Mouse (Mus musculus) hindbrain, embryonic 14.5 days (tissue): Measurements from ENCODE around the gene Creld1. TPM values are rescaled to one million over a fixed set of nuclear protein-coding genes. Genes with fewer than 3 reads are reported as not detected.

ENCODE experiments used
- ATAC-seq: fragments of 200-750 bp; cut with Nextera tagmentation; 2 replicates; pipeline ENCODE4 v1.8.0; 2017; ENCODE audit warnings: moderate number of reproducible peaks, mild to moderate bottlenecking, moderate TSS enrichment, moderate library complexity; ENCODE audit not compliant: low FRiP score
- DNase-seq: peaks from one replicate; pipeline ENCODE4 v3.0.0-alpha.2; 2015; ENCODE audit warnings: low spot score
- H3K27ac ChIP-seq: fragments of 300-500 bp; sonication (generic); 2 replicates; pipeline ENCODE4 v1.5.1; 2014; ENCODE audit warnings: mild to moderate bottlenecking, moderate library complexity
- H3K27me3 ChIP-seq: fragments of 300-500 bp; sonication (generic); 2 replicates; pipeline ENCODE4 v1.6.1; 2014; ENCODE audit warnings: mild to moderate bottlenecking, low read length, mixed read lengths; ENCODE audit not compliant: control insufficient read depth, insufficient read depth
- H3K36me3 ChIP-seq: fragments of 300-500 bp; sonication (generic); replicated peaks from 2 replicates; pipeline ENCODE4 v1.6.1; 2014; ENCODE audit not compliant: control insufficient read depth, insufficient read depth
- H3K4me1 ChIP-seq: fragments of 300-500 bp; sonication (generic); replicated peaks from 2 replicates; pipeline ENCODE4 v1.6.1; 2014; ENCODE audit warnings: antibody characterized with exemption, low read length, mixed read lengths; ENCODE audit not compliant: control insufficient read depth, insufficient read depth
- H3K4me2 ChIP-seq: fragments of 300-500 bp; sonication (generic); replicated peaks from 2 replicates; pipeline ENCODE4 v1.6.1; 2014; ENCODE audit warnings: mild to moderate bottlenecking, moderate library complexity
- H3K4me3 ChIP-seq: fragments of 300-500 bp; sonication (generic); replicated peaks from 2 replicates; pipeline ENCODE4 v1.5.1; 2014; ENCODE audit warnings: mild to moderate bottlenecking, low read length
- H3K9ac ChIP-seq: fragments of 300-500 bp; sonication (generic); 2 replicates; pipeline ENCODE4 v1.6.1; 2014
- H3K9me3 ChIP-seq: fragments of 300-500 bp; sonication (generic); 2 replicates; pipeline ENCODE4 v1.6.1; 2016; ENCODE audit warnings: low read length; ENCODE audit not compliant: control insufficient read depth
- WGBS: fragments of 180-500 bp; shearing (Covaris S2); extraction: QIAGEN DNeasy Blood & Tissue Kit; methylation state at CpG from one replicate; pipeline ENCODE4 v1.1.7; 2014; 5-methylcytosine and 5-hydroxymethylcytosine counted together
- polyA plus RNA-seq: library from polyadenylated mRNA; unstranded; fragments of >200 nt; fragmentation: Nextera tagmentation; extraction: Ambion mirVana; gene quantifications from 2 replicates; pipeline ENCODE4 v1.2.1, GENCODE M21; 2014

The Creld1 gene
- polyA plus RNA-seq, 1 experiment from 2014 or later = 61.5 TPM

DNA sequence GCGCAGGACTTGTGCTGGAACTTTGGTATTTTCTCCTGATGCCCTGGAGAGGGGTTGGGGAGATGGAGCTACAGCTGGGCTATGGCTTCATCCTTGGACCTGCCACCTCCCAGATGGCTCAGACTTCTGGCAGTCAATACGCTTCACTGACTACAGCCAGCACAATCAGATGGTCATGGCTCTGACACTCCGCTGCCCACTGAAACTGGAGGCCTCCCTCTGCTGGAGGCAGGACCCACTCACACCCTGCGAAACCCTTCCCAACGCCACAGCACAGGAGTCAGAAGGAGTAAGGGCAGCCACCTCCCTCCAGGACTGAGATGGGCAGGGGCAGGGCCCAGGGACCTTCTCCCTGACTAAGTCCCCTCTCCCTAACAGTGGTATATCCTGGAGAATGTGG lies 17.5 kb upstream of the Creld1 start:
- H3K9ac ChIP-seq = no peak overlapping the region
- 56% methylated on average over 5 of the region's 5 CpGs for WGBS
- no peak for ATAC-seq

DNA sequence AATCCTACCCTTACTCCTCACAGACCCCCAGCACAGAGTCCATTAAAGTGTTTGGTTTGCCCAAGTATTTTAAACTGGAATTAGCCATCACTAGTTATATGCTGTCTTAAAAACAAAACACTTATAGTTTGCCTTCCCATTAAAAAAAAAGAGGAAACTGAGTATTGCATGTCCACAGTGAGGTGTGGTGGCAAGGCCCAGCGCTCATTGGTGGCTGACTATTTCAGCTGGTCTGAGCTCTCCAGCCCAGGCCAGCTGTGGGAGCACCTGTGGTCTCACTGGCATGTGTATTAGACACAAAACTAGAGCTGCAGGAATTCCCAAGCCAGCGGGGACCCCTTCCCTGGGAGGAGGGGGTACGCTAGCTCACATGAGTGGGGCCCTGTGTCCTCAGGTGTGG lies 14.6 kb upstream of the Creld1 start:
- WGBS = 71% methylated on average over 3 of the region's 3 CpGs
- no peaks in the 10 kb centered on the region for H3K9me3 ChIP-seq
- no peak overlapping the region; the same call in 1 of the 2 replicates for H3K9ac ChIP-seq
- H3K4me2 ChIP-seq = no peak overlapping the region
- H3K4me1 ChIP-seq = peaks cover 7% of the 10 kb centered on the region; the same call in 1 of the 2 replicates
- H3K27me3 ChIP-seq = peaks cover 23% of the 10 kb centered on the region; the same call in 1 of the 2 replicates
- H3K4me3 ChIP-seq = no peak overlapping the region
- ATAC-seq (0 out of 2 replicates have a peak, but pooled peaks have one; percentile 7), DNase-seq (no peak)
- no peak overlapping the region for H3K27ac ChIP-seq
- no peaks in the 10 kb centered on the region for H3K36me3 ChIP-seq

More for the DNA sequence above, 17.5 kb upstream of the Creld1 start:
- H3K36me3 ChIP-seq = no peaks in the 10 kb centered on the region
- no peaks in the 10 kb centered on the region for H3K9me3 ChIP-seq
- H3K4me3 ChIP-seq = no peak overlapping the region
- H3K27me3 ChIP-seq = peaks cover 17% of the 10 kb centered on the region; the same call in 1 of the 2 replicates
- no peak for DNase-seq
- peaks cover 7% of the 10 kb centered on the region; the same call in 1 of the 2 replicates for H3K4me1 ChIP-seq
- H3K27ac ChIP-seq = no peak overlapping the region
- no peak overlapping the region for H3K4me2 ChIP-seq

DNA sequence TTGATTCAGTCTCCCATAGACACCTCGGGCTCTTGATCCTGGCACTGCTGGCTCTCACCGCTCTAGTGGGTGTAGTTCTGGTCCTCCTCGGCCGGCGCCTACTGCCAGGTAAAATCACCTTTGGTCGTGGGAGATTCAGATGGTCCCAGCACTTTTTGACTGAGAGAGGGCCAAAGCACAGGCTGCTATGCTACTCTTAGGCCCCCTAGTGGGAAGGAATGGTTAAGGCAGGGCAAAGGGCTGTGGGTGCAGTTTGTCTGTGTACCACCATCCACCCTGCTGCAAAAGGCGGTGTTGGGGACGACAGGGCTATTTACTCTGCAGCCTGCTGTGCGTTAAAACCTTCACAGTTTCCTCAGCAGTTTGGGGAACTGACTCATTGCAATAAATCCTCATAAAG lies 14.1 kb upstream of the Creld1 start:
- Histone ChIP-seq H3K36me3 (no peaks in the 10 kb centered on the region), H3K27ac (no peak overlapping the region), H3K4me3 (peak overlapping the region; percentile 31), H3K27me3 (peaks cover 23% of the 10 kb centered on the region; the same call in 1 of the 2 replicates), H3K4me1 (peaks cover 7% of the 10 kb centered on the region; the same call in 1 of the 2 replicates), H3K9me3 (no peaks in the 10 kb centered on the region), H3K9ac (no peak overlapping the region; the same call in 1 of the 2 replicates), H3K4me2 (peak overlapping the region; percentile 55)
- ATAC-seq = peak; percentile 74; the same call in 1 of the 2 replicates
- 10% methylated on average over 9 of the region's 9 CpGs for WGBS
- DNase-seq = peak; percentile 74

DNA sequence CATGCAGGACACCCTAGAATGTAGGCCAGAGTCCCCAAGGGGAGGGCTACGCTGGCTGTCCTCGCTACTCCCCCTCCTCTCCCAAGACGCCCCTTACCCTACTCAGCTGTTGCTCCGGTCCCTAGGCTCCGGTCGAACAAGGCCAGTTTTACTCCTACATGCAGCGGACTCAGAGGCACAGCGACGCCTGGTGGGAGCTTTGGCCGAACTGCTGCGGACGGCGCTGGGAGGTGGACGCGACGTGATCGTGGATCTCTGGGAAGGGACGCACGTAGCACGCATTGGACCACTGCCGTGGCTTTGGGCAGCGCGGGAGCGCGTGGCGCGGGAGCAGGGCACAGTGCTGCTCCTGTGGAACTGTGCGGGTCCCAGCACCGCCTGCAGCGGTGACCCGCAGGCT lies 13.7 kb upstream of the Creld1 start:
- WGBS = 1% methylated on average over 27 of the region's 31 CpGs

DNA sequence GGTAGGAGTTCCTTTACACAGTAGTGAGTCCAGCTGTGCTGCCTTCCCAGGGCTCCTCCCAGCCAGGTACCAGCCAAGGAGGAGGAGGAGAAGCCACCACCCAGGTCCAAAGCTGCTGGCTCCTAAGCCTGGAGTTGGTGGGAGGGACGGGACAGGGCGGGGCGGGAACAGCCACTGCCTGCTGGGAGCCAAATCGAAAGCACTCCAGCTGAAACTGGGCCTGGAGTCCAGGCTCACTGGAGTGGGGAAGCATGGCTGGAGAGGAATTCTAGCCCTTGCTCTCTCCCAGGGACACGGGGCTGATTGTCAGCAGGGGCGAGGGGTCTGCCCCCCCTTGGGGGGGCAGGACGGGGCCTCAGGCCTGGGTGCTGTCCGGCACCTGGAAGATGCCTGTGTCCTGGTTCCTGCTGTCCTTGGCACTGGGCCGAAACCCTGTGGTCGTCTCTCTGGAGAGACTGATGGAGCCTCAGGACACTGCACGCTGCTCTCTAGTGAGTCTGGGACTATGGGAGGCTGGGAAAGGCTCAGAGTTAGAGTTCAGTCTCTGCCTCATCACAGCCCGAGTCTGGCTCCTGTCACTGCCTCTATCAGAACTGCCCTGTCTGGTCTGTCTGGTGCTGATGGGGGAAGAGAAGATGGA lies 11.7 kb upstream of the Creld1 start, which contains the start of gene Il17rc:
Gene Il17rc (plus strand): TSS at position 131 of the 640 bp plus-strand sequence.
- peaks cover 23% of the 10 kb centered on the region; the same call in 1 of the 2 replicates for H3K27me3 ChIP-seq
- H3K36me3 ChIP-seq = no peaks in the 10 kb centered on the region
- ATAC-seq (no peak), DNase-seq (no peak)
- H3K4me2 ChIP-seq = peak within 1 kb of the TSS; percentile 20; the same call in 1 of the 2 replicates
- no peak within 1 kb of the TSS; the same call in 1 of the 2 replicates for H3K9ac ChIP-seq
- H3K9me3 ChIP-seq = no peaks in the 10 kb centered on the region
- H3K27ac ChIP-seq = no peak within 1 kb of the TSS
- H3K4me3 ChIP-seq = no peak within 1 kb of the TSS
- WGBS = 17% methylated on average over 12 of the region's 12 CpGs
- H3K4me1 ChIP-seq = peaks cover 7% of the 10 kb centered on the region; the same call in 1 of the 2 replicates

More for the DNA sequence above, 13.7 kb upstream of the Creld1 start:
- H3K27me3 ChIP-seq = peaks cover 23% of the 10 kb centered on the region; the same call in 1 of the 2 replicates
- H3K9me3 ChIP-seq = no peaks in the 10 kb centered on the region
- H3K9ac ChIP-seq = peak overlapping the region; percentile 28; the same call in 1 of the 2 replicates
- no peaks in the 10 kb centered on the region for H3K36me3 ChIP-seq
- H3K27ac ChIP-seq = no peak overlapping the region
- H3K4me3 ChIP-seq = peak overlapping the region; percentile 31
- H3K4me1 ChIP-seq = peaks cover 7% of the 10 kb centered on the region; the same call in 1 of the 2 replicates
- peak; percentile 60; the same call in 1 of the 2 replicates for ATAC-seq
- peak overlapping the region; percentile 55 for H3K4me2 ChIP-seq
- DNase-seq = peak; percentile 74

DNA sequence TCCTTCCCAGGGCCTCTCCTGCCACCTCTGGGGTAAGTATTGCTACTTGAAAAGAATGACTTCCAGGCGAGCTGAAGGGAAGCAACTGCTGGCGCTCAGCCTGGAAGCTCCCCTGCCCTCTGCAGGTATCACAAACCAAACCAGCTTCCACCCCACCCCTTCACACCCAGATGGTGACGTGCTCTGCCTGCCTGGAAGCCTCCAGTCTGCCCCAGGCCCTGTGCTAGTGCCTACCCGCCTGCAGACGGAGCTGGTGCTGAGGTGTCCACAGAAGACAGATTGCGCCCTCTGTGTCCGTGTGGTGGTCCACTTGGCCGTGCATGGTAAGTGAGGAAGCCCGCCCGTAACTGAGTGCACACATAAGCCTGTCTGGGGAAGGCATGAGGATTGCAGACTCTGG lies 11.0 kb upstream of the Creld1 start:
- no peak for DNase-seq
- no peak overlapping the region for H3K9ac ChIP-seq
- peaks cover 7% of the 10 kb centered on the region; the same call in 1 of the 2 replicates for H3K4me1 ChIP-seq
- no peak overlapping the region for H3K27ac ChIP-seq
- H3K4me3 ChIP-seq = no peak overlapping the region
- ATAC-seq = no peak
- 60% methylated on average over 10 of the region's 10 CpGs for WGBS
- peaks cover 23% of the 10 kb centered on the region; the same call in 1 of the 2 replicates for H3K27me3 ChIP-seq
- H3K4me2 ChIP-seq = no peak overlapping the region
- no peaks in the 10 kb centered on the region for H3K36me3 ChIP-seq
- H3K9me3 ChIP-seq = no peaks in the 10 kb centered on the region

DNA sequence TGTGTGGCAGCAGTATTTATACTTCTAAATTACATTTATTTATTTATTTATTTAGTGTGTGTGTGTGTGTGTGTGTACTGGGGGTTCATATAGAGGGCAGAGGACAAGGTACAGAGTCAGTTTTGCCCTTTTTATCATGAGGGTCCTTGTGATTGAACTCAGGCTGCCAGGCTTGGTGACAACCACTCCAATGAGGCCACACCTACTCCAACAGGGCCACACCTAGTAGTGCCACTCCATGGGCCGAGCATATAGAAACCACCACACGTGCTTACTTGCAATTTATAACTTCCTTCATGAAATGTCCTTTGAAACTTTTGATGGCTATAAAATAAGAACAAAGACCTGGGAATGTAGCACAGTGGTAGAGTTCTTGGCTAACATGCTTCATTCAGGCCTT lies 9.9 kb upstream of the Creld1 start:
- Histone ChIP-seq H3K4me2 (no peak overlapping the region), H3K27ac (no peak overlapping the region), H3K4me1 (peaks cover 7% of the 10 kb centered on the region; the same call in 1 of the 2 replicates), H3K9ac (no peak overlapping the region), H3K36me3 (no peaks in the 10 kb centered on the region), H3K4me3 (no peak overlapping the region), H3K27me3 (peaks cover 20% of the 10 kb centered on the region; the same call in 1 of the 2 replicates), H3K9me3 (no peaks in the 10 kb centered on the region)
- 74% methylated on average over 2 of the region's 2 CpGs for WGBS
- DNase-seq = no peak
- ATAC-seq = no peak

DNA sequence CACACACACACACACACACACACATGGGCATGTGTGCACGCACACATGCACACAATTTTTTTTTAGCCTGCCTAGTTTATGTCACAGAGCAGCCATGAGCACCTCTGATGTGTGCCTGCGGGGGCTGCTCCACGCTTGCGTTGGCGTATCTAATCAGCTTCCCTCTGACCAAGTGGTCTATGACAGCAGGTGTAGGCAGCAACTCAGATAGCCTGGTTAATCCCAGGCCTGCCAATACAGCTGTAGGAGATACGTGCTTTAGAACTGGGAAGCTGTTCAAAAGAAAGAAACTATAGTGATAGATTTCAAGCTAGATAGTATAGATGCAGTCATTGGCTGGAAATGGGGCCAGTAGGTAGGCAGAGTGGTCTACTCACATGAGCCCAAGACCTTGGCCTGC lies 9.4 kb upstream of the Creld1 start:
- H3K36me3 ChIP-seq = no peaks in the 10 kb centered on the region
- no peak overlapping the region for H3K4me2 ChIP-seq
- DNase-seq (no peak), ATAC-seq (no peak)
- H3K4me1 ChIP-seq = peaks cover 7% of the 10 kb centered on the region; the same call in 1 of the 2 replicates
- peaks cover 20% of the 10 kb centered on the region; the same call in 1 of the 2 replicates for H3K27me3 ChIP-seq
- no peak overlapping the region for H3K4me3 ChIP-seq
- no peak overlapping the region for H3K9ac ChIP-seq
- 84% methylated on average over 6 of the region's 6 CpGs for WGBS
- no peak overlapping the region for H3K27ac ChIP-seq
- H3K9me3 ChIP-seq = no peaks in the 10 kb centered on the region

DNA sequence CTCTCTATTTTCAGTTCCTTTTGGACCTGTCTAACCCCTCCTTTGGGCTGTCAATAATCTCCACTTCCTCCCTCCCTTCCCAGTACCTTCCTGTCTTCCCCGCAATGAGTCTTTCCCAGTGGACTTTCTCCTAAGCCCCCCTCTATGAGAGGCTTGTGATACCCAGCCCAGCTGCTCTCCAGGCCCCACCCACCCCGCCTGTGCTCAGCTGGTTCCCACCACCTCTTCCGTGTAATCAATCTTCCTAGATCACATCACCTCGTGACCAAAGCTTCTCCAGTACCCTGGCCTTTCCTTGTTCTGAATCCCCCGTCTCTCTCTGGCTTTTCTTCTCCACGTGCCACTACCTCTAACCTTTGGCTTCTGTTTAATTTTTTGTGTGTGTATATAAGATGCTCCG lies 5.7 kb upstream of the Creld1 start:
- Histone ChIP-seq H3K27ac (no peak overlapping the region), H3K9ac (no peak overlapping the region), H3K4me2 (no peak overlapping the region), H3K4me3 (no peak overlapping the region), H3K27me3 (no peaks in the 10 kb centered on the region; the same call in none of the 2 replicates), H3K36me3 (no peaks in the 10 kb centered on the region), H3K9me3 (no peaks in the 10 kb centered on the region), H3K4me1 (peaks cover 9% of the 10 kb centered on the region)
- 29% methylated on average over 7 of the region's 7 CpGs for WGBS
- DNase-seq (no peak), ATAC-seq (no peak)
